Mouse (Mus musculus) myocyte (in vitro differentiated cells): ENCODE data around the gene Dusp11.

Source experiments
- CEBPB ChIP-seq: IDR thresholded peaks from 2 replicates; pipeline ENCODE4 v1.6.1; 2011; ENCODE audit warnings: mild to moderate bottlenecking, moderate library complexity; ENCODE audit not compliant: poor library complexity, insufficient read depth, severe bottlenecking
- MYOD1 ChIP-seq, 3 experiments: IDR thresholded peaks; one replicate each; pipeline ENCODE4 v1.6.1; 2011; ENCODE audit warnings: control low read depth in 2 of 3, low read depth in 2 of 3, mild to moderate bottlenecking in 2 of 3, moderate library complexity in 1 of 3; ENCODE audit not compliant: insufficient read length in 2 of 3, control insufficient read depth in 1 of 3
- POLR2A ChIP-seq: IDR thresholded peaks from one replicate; pipeline ENCODE4 v1.6.1; 2011; ENCODE audit warnings: low read depth, mild to moderate bottlenecking, control low read depth, moderate library complexity; ENCODE audit not compliant: insufficient read length
- POLR2AphosphoS2 ChIP-seq: IDR thresholded peaks from one replicate; pipeline ENCODE4 v1.6.1; 2011; ENCODE audit warnings: low read depth, control low read depth; ENCODE audit not compliant: insufficient read length
- TCF12 ChIP-seq: IDR thresholded peaks from one replicate; pipeline ENCODE4 v1.6.1; 2011; ENCODE audit warnings: mild to moderate bottlenecking, control low read depth; ENCODE audit not compliant: poor library complexity, insufficient read depth, severe bottlenecking

GRCm38 (mm10) chr6:85984351-85984750, 22.9 kb upstream of the Dusp11 start:
- TF ChIP-seq CEBPB (no peak), POLR2AphosphoS2 (no peak), TCF12 (no peak), POLR2A (no peak), MYOD1 (IDR thresholded peaks at IDR 0.05; ENCODE audit: control insufficient read depth in 1 of 3, insufficient read length in 2 of 3, low read depth in 2 of 3) (no peak)
